Mouse (Mus musculus) neural tube, embryonic 15.5 days (tissue): ENCODE measurements around the gene Zfp688. TPM values are rescaled to one million over a fixed set of nuclear protein-coding genes. Genes with fewer than 3 reads are reported as not detected.
A peak's percentile ranks its signal among the peaks of the same experiment; 100 is the strongest.

Source experiments
- ATAC-seq: fragments of 200-750 bp; cut with Nextera tagmentation; 2 replicates; pipeline ENCODE4 v1.8.0; 2017; ENCODE audit warnings: mild to moderate bottlenecking, moderate TSS enrichment, moderate library complexity; ENCODE audit not compliant: low FRiP score
- H3K27ac ChIP-seq: fragments of 300-500 bp; sonication (generic); replicated peaks from 2 replicates; pipeline ENCODE4 v1.5.1; 2015; ENCODE audit warnings: mild to moderate bottlenecking, inconsistent platforms
- H3K27me3 ChIP-seq: fragments of 300-500 bp; sonication (generic); replicated peaks from 2 replicates; pipeline ENCODE4 v1.6.1; 2015; ENCODE audit warnings: inconsistent platforms
- H3K36me3 ChIP-seq: fragments of 300-500 bp; sonication (generic); 2 replicates; pipeline ENCODE4 v1.6.1; 2015; ENCODE audit warnings: inconsistent platforms
- H3K4me1 ChIP-seq: fragments of 300-500 bp; sonication (generic); 2 replicates; pipeline ENCODE4 v1.6.1; 2015; ENCODE audit warnings: inconsistent platforms
- H3K4me2 ChIP-seq: fragments of 300-500 bp; sonication (generic); 2 replicates; pipeline ENCODE4 v1.6.1; 2015; ENCODE audit warnings: inconsistent platforms, mild to moderate bottlenecking, moderate library complexity
- H3K4me3 ChIP-seq: fragments of 300-500 bp; sonication (generic); replicated peaks from 2 replicates; pipeline ENCODE4 v1.5.1; 2015; ENCODE audit warnings: mild to moderate bottlenecking, inconsistent platforms
- H3K9ac ChIP-seq: fragments of 300-500 bp; sonication (generic); replicated peaks from 2 replicates; pipeline ENCODE4 v1.6.1; 2015; ENCODE audit warnings: mild to moderate bottlenecking, inconsistent platforms
- H3K9me3 ChIP-seq: fragments of 300-500 bp; sonication (generic); replicated peaks from 2 replicates; pipeline ENCODE4 v1.6.1; 2016; ENCODE audit warnings: inconsistent platforms
- WGBS: fragments of 180-500 bp; shearing (Covaris S2); methylation state at CpG from one replicate; pipeline ENCODE4 v1.1.7; 2015; ENCODE audit warnings: mixed read lengths; 5-methylcytosine and 5-hydroxymethylcytosine counted together
- polyA plus RNA-seq: library from polyadenylated mRNA; unstranded; fragments of >200 nt; fragmentation: Nextera tagmentation; extraction: Ambion mirVana; gene quantifications from 2 replicates; pipeline ENCODE4 v1.2.1, GENCODE M21; 2015

Gene Zfp688
- polyA plus RNA-seq, 1 experiment from 2014 or later, result 29.2 TPM

DNA sequence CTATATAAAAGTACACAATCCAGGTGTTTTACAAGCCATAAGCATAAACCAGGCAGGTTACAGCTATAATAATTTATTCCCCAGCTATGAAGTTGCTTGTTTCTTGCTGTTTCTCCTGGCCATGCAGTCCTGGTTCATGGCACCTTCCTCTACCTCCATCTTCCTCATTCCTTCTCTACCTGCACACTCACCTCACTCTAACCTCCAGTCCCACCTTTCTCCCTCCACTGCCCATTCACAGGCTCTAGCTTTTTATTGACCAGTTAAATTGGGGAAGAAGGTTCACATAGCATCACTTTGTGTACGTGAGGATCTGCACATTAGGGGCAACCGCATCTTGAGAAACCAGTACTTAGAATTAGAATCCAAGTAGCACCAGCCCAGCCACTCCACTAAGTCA lies 31.2 kb upstream of the Zfp688 start:
- 93% methylated on average over 2 of the region's 2 CpGs for WGBS
- Histone ChIP-seq H3K4me1 (peaks cover 42% of the 10 kb centered on the region), H3K27ac (no peak overlapping the region), H3K27me3 (no peaks in the 10 kb centered on the region), H3K9me3 (no peaks in the 10 kb centered on the region), H3K36me3 (peaks cover 30% of the 10 kb centered on the region), H3K4me2 (no peak overlapping the region), H3K9ac (no peak overlapping the region), H3K4me3 (no peak overlapping the region)
- ATAC-seq, result no peak

- Histone ChIP-seq H3K9me3 (no peaks in the 10 kb centered on the region), H3K27ac (peak overlapping the region; percentile 94), H3K4me3 (peak overlapping the region; percentile 87), H3K9ac (peak overlapping the region; percentile 90), H3K4me1 (peaks cover 49% of the 10 kb centered on the region), H3K27me3 (no peaks in the 10 kb centered on the region), H3K36me3 (peaks cover 25% of the 10 kb centered on the region), H3K4me2 (peak overlapping the region; percentile 83)
- no peak for ATAC-seq
- WGBS, result 76% methylated on average over 7 of the region's 7 CpGs
Measured at GRCm38 (mm10) chr7:127449966-127450365, 28.1 kb upstream of the Zfp688 start.

- peak; percentile 96 for ATAC-seq
- H3K4me1 ChIP-seq, result peaks cover 49% of the 10 kb centered on the region
- no peaks in the 10 kb centered on the region for H3K9me3 ChIP-seq
- no peaks in the 10 kb centered on the region for H3K27me3 ChIP-seq
- H3K4me3 ChIP-seq, result peak within 1 kb of the TSS; percentile 87
- H3K4me2 ChIP-seq, result peak within 1 kb of the TSS; percentile 83
- peak within 1 kb of the TSS; percentile 94 for H3K27ac ChIP-seq
- peaks cover 32% of the 10 kb centered on the region for H3K36me3 ChIP-seq
- WGBS, result under 1% methylated on average over 54 of the region's 54 CpGs
- peak within 1 kb of the TSS; percentile 90 for H3K9ac ChIP-seq
Measured at GRCm38 (mm10) chr7:127448521-127449300, 26.8 kb upstream of the Zfp688 start, which contains the start of gene Zfp689. TSS of gene Zfp689 (minus strand) at chr7:127449158.

DNA sequence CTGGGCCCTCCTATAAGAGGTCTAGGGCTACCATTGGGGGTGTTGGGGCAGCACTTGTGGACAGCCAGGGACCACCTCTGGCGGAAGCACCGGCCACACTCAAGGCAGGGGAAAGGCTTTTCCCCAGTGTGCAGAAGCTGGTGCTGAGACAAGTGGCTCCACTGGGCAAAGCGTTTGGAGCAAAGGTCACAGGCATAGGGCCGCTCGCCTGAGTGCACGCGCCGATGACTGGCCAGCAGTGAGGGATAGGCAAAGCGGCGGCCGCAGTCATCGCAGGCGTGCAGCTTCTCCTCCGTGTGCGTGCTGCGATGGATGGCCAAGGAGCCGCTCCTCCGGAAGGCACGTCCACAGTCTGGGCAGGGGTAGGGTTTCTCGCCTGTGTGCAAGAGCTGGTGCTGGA lies 22.1 kb upstream of the Zfp688 start:
- Histone ChIP-seq H3K4me3 (no peak overlapping the region), H3K4me1 (peaks cover 9% of the 10 kb centered on the region), H3K9ac (no peak overlapping the region), H3K27ac (no peak overlapping the region), H3K27me3 (no peaks in the 10 kb centered on the region), H3K9me3 (no peaks in the 10 kb centered on the region), H3K36me3 (peaks cover 55% of the 10 kb centered on the region), H3K4me2 (no peak overlapping the region)
- 91% methylated on average over 20 of the region's 20 CpGs for WGBS
- ATAC-seq, result no peak

DNA sequence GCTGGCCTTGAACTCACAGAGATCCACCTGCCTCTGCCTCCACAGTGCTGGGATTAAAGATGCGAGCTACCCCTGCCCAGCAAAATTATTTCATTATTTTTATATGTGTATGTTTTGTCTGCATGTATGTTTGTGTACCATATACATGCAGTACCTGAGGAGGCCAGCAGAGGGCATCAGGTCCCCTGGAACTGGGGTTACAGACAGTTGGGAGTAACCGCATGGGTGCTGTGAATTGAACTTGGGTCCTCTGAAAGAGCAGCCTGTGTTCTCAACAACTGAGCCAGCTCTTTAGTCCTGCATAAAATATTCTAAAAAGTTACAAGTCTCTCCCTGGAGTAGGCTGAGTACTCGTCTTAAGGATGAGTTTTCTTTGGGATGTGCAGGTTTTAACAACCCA lies 15.9 kb upstream of the Zfp688 start:
- no peak overlapping the region for H3K9ac ChIP-seq
- H3K27me3 ChIP-seq, result no peaks in the 10 kb centered on the region
- WGBS, result 85% methylated on average over 3 of the region's 3 CpGs
- no peak overlapping the region for H3K4me2 ChIP-seq
- H3K27ac ChIP-seq, result no peak overlapping the region
- 0 out of 2 replicates have a peak, but pooled peaks cover 5% of the 10 kb centered on the region for H3K9me3 ChIP-seq
- H3K4me3 ChIP-seq, result no peak overlapping the region
- peaks cover 17% of the 10 kb centered on the region for H3K36me3 ChIP-seq
- H3K4me1 ChIP-seq, result no peaks in the 10 kb centered on the region
- ATAC-seq, result no peak

DNA sequence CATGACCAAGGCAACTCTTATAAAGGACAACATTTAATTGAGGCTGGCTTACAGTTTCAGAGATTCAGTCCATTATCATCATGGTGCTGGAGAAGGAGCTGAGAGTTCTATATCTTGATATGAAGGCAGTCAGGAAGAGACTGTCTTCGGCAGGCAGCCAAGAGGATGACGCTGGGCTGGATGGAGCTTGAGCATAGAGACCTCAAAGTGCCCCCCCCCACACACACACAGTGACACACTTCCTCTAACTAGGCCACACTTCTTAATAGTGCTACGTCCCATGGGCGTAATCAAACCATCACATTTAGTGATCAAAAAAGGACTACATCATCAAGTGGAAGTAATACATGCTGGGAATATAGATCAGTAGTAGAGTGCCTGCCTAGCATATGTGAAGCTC lies 13.3 kb upstream of the Zfp688 start:
- Histone ChIP-seq H3K27ac (no peak overlapping the region), H3K9me3 (0 out of 2 replicates have a peak, but pooled peaks cover 5% of the 10 kb centered on the region), H3K4me1 (no peaks in the 10 kb centered on the region), H3K4me3 (no peak overlapping the region), H3K27me3 (no peaks in the 10 kb centered on the region), H3K36me3 (peaks cover 2% of the 10 kb centered on the region; the same call in 1 of the 2 replicates), H3K9ac (no peak overlapping the region), H3K4me2 (no peak overlapping the region)
- WGBS, result 88% methylated on average over 4 of the region's 4 CpGs
- ATAC-seq, result no peak

DNA sequence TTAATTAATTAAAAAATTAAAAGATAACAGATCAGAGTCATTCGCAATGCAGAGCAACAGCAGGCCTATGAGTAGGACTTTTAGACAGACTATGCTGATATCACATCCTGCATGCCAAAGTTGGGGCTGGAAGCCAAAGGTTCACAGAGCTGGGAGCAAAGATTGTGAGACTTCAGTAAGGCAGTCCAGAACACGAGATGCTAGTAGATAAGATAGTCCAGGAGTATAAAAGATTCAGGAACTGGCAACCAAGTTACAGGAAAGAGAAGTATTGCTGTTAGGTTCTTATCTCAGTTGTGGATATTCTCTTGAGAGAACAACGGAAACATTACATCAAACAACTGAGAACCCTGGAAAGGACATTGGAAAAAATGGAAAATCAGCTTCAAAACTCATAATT lies 4.5 kb upstream of the Zfp688 start:
- Histone ChIP-seq H3K27ac (no peak overlapping the region), H3K9me3 (no peaks in the 10 kb centered on the region), H3K27me3 (0 out of 2 replicates have a peak, but pooled peaks cover 5% of the 10 kb centered on the region), H3K4me3 (no peak overlapping the region), H3K36me3 (no peaks in the 10 kb centered on the region), H3K4me2 (no peak overlapping the region), H3K9ac (no peak overlapping the region), H3K4me1 (peaks cover 8% of the 10 kb centered on the region)
- no peak for ATAC-seq
- WGBS, result 78% methylated on average over 3 of the region's 3 CpGs

GRCm38 (mm10) chr7:127425911-127426310 lies 4.0 kb upstream of the Zfp688 start:
- Histone ChIP-seq H3K4me1 (peaks cover 12% of the 10 kb centered on the region), H3K4me3 (no peak overlapping the region), H3K27me3 (0 out of 2 replicates have a peak, but pooled peaks cover 5% of the 10 kb centered on the region), H3K9me3 (no peaks in the 10 kb centered on the region), H3K9ac (no peak overlapping the region), H3K27ac (no peak overlapping the region), H3K36me3 (no peaks in the 10 kb centered on the region), H3K4me2 (no peak overlapping the region)
- 83% methylated on average over 2 of the region's 2 CpGs for WGBS
- ATAC-seq, result no peak

- Histone ChIP-seq H3K4me2 (no peak overlapping the region), H3K27ac (no peak overlapping the region), H3K4me1 (peaks cover 16% of the 10 kb centered on the region), H3K9me3 (no peaks in the 10 kb centered on the region), H3K27me3 (0 out of 2 replicates have a peak, but pooled peaks cover 5% of the 10 kb centered on the region), H3K36me3 (no peaks in the 10 kb centered on the region), H3K4me3 (no peak overlapping the region), H3K9ac (no peak overlapping the region)
- no peak for ATAC-seq
- WGBS, result 86% methylated on average over 3 of the region's 3 CpGs
Measured at GRCm38 (mm10) chr7:127425291-127425690, 3.4 kb upstream of the Zfp688 start.

- ATAC-seq, result peak; percentile 87
- H3K36me3 ChIP-seq, result peaks cover 8% of the 10 kb centered on the region; the same call in 1 of the 2 replicates
- H3K4me2 ChIP-seq, result peak overlapping the region; percentile 97
- H3K4me1 ChIP-seq, result peaks cover 16% of the 10 kb centered on the region
- WGBS, result under 1% methylated on average over 15 of the region's 15 CpGs
- 0 out of 2 replicates have a peak, but pooled peaks cover 5% of the 10 kb centered on the region for H3K27me3 ChIP-seq
- H3K4me3 ChIP-seq, result peak overlapping the region; percentile 76
- peak overlapping the region; percentile 88; the same call in 1 of the 2 replicates for H3K9ac ChIP-seq
- H3K9me3 ChIP-seq, result no peaks in the 10 kb centered on the region
- H3K27ac ChIP-seq, result peak overlapping the region; percentile 85
Measured at GRCm38 (mm10) chr7:127422247-127422646, 379 bp upstream of the Zfp688 start.

DNA sequence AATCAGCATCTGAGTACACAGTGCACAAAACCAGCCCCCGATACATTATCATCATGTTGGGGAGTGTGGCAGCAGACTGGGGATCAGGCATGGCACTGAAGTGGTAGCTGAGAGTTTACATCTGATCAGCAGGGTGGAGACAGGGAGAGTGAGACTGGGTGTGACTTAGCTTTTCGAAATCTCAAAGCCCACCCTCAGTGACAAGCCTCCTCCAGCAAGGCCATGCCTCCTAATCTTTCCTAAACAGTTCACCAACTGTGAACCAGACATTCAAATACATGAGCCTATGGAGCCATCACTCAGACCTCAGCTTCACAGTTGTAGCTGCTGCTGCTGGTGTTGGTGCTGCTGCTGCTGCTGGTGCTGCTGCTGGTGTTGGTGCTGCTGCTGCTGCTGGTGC lies 10.4 kb downstream of the Zfp688 start:
- 88% methylated on average over 2 of the region's 2 CpGs for WGBS
- Histone ChIP-seq H3K27me3 (no peaks in the 10 kb centered on the region), H3K9me3 (no peaks in the 10 kb centered on the region), H3K4me3 (no peak overlapping the region), H3K4me1 (peaks cover 4% of the 10 kb centered on the region), H3K9ac (no peak overlapping the region), H3K27ac (no peak overlapping the region), H3K36me3 (no peaks in the 10 kb centered on the region), H3K4me2 (no peak overlapping the region)
- ATAC-seq, result no peak
